Mouse (Mus musculus): ENCODE measurements around the gene Mospd2. TPM values are rescaled to one million over a fixed set of nuclear protein-coding genes. Genes with fewer than 3 reads are reported as not detected.

Gene Mospd2
- 10.1 and 13.0 TPM in 2 replicates for total RNA-seq (2015; ENCODE audit: low replicate concordance)
- 23.7 and 41.6 TPM in 2 replicates for total RNA-seq (2017; ENCODE audit: low replicate concordance)

- ATAC-seq (replicated peaks; ENCODE audit: low FRiP score, poor library complexity, severe bottlenecking), result peak; percentile 99
Measured at GRCm38 (mm10) chrX:164980193-164980775, at the start of gene Mospd2, which contains the start of gene Fancb. Gene Mospd2 (minus strand): TSS chrX:164980375. Gene Fancb (plus strand): TSS chrX:164980592.

DNA sequence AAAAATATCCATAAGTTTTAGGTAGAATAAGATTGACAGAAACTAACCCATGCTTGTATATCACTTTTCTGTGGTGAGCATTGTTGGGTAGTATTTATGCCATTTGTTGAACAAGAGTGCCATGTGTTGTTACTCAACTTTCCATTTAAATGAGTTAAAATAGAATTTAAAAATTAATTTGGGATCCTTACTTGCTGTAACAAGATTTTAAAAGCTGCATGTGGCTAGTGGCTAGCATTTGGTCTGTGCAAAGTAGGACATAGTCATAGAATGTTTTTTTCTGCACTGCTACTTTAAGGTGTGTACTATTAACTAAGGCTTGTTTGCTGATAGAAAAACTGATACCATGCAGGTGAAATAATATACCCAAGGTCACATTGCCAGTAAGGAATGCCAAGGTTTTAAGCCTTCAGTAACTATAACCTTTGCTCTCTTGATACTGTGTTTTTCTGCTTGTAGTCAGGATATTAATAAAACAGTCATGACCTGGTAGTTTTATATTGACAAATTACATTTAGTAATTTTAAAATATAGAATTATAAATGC is 24.7 kb upstream of the Mospd2 start, which contains the start of gene Gm17604:
Gene Gm17604, minus strand, starts transcription at position 51 of the 546 bp plus-strand sequence.
- ATAC-seq (replicated peaks; ENCODE audit: low FRiP score, poor library complexity, severe bottlenecking), result no peak

DNA sequence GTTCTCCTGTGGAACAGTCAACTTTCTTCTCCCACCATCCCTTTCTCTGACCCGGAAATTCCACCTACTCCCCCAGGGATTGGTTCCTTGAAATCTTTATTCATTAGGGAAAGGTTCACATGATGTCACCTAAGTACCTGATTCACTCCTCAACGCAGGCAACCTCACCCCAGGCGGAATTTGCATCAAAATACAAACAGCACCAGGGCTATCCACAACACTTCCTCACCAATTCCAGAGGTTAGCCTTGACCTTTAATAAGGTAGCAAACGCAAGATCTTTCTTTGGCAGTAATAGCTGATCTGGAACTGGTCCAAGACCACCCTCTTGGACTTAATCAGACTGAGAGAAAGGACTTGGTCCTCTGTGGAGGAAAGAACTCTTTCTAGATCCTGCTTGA is 23.0 kb upstream of the Mospd2 start:
- no peak for ATAC-seq (replicated peaks; ENCODE audit: low FRiP score, poor library complexity, severe bottlenecking)

GRCm38 (mm10) chrX:164978866-164979265 is 1.3 kb downstream of the Mospd2 start:
- ATAC-seq (replicated peaks; ENCODE audit: low FRiP score, poor library complexity, severe bottlenecking), result no peak

DNA sequence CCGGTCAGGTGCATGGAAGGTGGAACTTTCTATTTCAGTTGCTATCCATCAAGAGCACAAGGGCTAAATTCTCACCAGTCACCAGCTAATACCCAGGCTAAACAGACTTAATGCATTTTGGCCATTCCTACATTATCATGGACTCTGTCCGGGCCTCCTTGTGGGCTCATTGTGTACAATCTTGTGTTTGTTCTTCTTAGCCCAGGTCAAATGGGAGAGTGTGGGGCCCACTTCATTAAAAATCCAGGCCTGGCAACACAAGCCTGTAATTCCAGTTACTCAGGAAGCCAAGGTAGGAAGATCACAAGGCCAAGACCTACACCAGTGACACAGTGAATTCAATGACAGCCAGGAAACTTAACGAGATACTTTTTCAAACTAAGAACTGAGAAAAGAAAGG is 9.0 kb downstream of the Mospd2 start:
- ATAC-seq (replicated peaks; ENCODE audit: low FRiP score, poor library complexity, severe bottlenecking), result no peak

GRCm38 (mm10) chrX:164965750-164966448 is 14.3 kb downstream of the Mospd2 start:
- ATAC-seq (replicated peaks; ENCODE audit: low FRiP score, poor library complexity, severe bottlenecking), result no peak

DNA sequence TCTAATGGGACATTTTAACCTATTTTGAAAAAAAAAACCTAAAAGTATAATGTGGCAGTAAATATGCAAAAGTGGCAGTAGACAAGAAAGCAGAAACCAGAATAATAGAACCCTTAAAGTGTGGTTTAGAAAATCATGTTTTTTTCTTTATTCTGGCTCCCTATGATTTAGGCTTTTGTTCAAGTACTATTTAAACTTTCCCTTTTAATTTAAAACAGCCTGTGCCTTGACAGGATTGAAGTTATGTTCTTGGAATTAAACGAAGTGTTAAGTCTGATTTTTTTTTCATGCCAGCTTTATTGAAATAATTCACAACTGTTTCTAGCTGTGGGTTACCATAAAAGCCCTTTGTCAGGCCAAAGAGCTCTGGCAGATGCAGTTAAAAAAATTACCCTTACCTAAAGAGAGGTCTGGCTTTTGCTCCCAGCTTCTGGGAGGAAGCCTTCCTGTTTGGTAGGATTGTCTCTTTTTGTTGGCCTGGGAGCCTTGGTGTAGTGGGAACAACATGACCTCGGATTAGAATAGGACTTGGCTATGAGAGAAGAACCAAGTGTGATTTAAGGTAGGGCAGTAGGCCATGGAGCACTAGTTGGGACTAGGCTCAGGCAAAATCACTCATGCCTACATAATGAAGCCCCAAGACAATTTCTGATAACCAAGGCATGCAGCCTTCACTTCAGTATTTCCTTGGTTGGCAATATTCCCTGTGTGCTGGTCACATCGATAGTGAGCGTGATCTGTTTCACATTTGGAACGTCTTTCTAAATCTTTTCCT is 27.4 kb downstream of the Mospd2 start:
- no peak for ATAC-seq (replicated peaks; ENCODE audit: low FRiP score, poor library complexity, severe bottlenecking)

DNA sequence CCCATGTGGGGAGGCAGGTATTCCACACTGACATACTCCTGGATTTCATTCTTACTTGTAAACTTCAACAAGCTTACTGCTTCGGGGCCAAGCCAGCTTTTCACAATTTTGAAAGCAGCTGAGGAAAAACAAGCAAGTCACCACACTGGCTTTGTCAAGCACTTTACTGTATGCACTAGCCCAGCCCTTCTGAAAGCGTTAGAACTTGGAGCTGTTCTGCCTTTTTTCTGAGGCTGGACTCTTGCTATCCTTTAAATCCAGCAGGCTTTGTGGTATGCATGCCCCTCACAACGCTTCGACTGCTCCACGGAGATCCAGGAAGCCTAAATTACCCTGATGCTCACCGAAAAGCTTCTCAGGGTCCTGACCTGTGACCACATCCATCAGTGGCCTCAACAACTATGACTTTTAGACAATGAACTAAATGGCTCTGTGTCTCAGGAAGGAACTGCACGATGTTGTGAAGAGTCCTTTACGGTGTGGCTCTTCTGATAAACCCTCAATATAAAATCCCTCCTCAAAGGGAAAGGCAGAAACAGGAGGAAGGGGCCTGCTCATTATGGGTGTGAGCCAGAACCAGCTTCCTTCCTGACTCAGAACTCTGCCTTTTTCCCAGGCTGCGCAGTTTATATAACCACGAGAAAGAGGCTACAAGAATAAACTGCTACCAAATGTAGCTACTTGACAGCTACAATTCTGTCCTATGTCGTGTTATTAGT is 28.2 kb downstream of the Mospd2 start:
- no peak for ATAC-seq (replicated peaks; ENCODE audit: low FRiP score, poor library complexity, severe bottlenecking)

DNA sequence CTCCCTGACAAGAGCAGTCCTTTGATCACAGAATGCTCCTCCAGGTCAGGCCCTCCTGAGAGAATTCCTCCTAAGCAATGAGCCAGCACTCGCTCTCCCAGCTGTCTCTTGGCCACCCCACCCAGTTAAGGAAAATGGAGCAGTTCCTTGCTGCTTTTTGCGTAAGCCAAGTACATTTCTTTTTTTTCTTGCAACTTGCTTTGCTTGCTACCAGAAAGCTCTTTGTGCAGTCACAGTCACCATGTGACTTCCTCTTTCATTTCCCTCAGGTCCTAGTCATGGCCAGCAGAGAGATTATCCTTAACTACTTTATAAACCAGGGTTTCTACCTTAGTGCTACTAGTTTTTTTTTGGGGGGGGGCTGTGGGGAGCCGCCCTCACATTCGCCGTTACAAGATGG is 38.6 kb downstream of the Mospd2 start:
- no peak for ATAC-seq (replicated peaks; ENCODE audit: low FRiP score, poor library complexity, severe bottlenecking)

DNA sequence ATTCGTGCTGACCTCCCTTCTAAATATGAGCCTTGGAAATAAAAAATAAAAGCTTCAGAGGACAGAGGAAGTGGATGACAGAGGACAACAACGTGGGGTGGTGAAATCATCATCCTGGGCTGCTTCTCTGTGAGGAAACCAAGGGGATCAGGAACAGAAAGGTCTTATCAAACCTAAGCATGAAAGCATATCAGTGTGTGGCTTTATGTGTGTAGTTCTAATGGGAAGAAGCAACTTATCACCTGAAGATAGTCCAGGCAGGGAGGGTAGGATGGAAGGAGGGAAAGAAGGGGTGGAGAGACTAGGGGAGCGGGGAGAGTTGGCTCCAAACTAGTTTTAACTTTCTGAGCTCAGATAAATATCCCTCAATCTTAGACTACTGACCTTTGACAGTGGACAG is 67.2 kb downstream of the Mospd2 start:
- ATAC-seq (replicated peaks; ENCODE audit: low FRiP score, poor library complexity, severe bottlenecking), result no peak

GRCm38 (mm10) chrX:164912186-164912585 is 68.0 kb downstream of the Mospd2 start:
- no peak for ATAC-seq (replicated peaks; ENCODE audit: low FRiP score, poor library complexity, severe bottlenecking)

- no peak for ATAC-seq (replicated peaks; ENCODE audit: low FRiP score, poor library complexity, severe bottlenecking)
Measured at GRCm38 (mm10) chrX:164901847-164902246, 78.3 kb downstream of the Mospd2 start.

GRCm38 (mm10) chrX:164899805-164900204 is 80.4 kb downstream of the Mospd2 start:
- no peak for ATAC-seq (replicated peaks; ENCODE audit: low FRiP score, poor library complexity, severe bottlenecking)

DNA sequence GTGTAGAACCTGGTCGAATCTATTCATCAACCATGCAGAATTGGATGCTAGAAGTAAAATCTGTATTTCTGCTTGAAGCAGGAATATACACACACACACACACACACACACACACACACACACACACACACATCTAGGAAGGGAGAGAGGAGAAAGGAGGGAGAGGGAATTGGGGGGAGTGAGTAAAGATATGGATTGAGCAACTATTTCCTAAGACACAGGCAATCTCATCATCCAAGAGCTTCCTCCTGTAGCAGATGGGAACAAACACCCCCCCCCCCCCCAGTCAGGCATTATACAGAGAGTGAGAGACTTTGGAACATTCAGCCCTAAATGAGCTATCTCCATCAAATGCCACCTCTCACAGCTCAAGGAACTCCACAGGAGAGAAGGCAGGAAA is 93.9 kb downstream of the Mospd2 start:
- no peak for ATAC-seq (replicated peaks; ENCODE audit: low FRiP score, poor library complexity, severe bottlenecking)

Other genes starting within 250 kb of the Mospd2 start
- 5.0 and 10.5 TPM in 2 replicates for gene Fancb, start 217 bp upstream of the Mospd2 start, total RNA-seq (2015; ENCODE audit: low replicate concordance)
- 4.9 and 6.3 TPM in 2 replicates for gene Fancb, start 217 bp upstream of the Mospd2 start, total RNA-seq (2017; ENCODE audit: low replicate concordance)
- gene Gm17604, start 24.5 kb upstream of the Mospd2 start, total RNA-seq (2015; ENCODE audit: low replicate concordance), result not detected in 2 replicates
- not detected in 2 replicates for gene Gm17604, start 24.5 kb upstream of the Mospd2 start, total RNA-seq (2017; ENCODE audit: low replicate concordance)